Mouse (Mus musculus): ENCODE results near the gene Megf8.

DNA sequence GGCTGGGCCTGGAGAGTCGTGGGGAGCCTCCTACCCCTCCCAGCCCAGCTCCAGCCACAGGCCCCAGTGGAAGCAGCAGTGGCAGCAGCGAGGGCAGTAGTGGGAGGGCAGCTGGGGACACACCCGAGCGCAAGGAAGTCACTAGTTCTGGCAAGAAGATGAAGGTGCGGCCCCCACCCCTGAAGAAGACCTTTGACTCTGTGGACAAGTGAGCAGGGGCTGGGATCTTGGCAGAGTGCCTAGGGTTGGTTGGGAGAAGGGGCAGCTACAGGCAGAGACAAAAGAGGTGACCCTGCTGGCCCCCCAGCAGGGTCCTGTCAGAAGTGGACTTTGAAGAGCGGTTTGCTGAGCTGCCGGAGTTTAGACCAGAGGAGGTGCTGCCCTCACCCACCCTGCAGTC is 24.9 kb upstream of the Megf8 start:
- TF ChIP-seq TCF3 (IDR thresholded peaks at IDR 0.05; ENCODE audit: insufficient read length, low read depth) = no peak
- no peak for TF ChIP-seq POLR2A (IDR thresholded peaks at IDR 0.05; ENCODE audit: insufficient read length, low read depth)
- TF ChIP-seq MYOD1 (IDR thresholded peaks at IDR 0.05; ENCODE audit: control insufficient read depth in 1 of 3, insufficient read length in 2 of 3, low read depth in 2 of 3) = no peak
- no peak for TF ChIP-seq TCF12 (IDR thresholded peaks at IDR 0.05; ENCODE audit: insufficient read depth, poor library complexity, severe bottlenecking)
- no peak for TF ChIP-seq SRF (IDR thresholded peaks at IDR 0.05; ENCODE audit: control insufficient read depth, insufficient read length, low read depth)
